Mouse (Mus musculus) ovary, adult 2 months (tissue): ENCODE results near the gene Gm1979. TPM values are rescaled to one million over a fixed set of nuclear protein-coding genes. Genes with fewer than 3 reads are reported as not detected.

Experiments used
- polyA plus RNA-seq: library from polyadenylated mRNA; depleted of rRNA; stranded (reverse); fragments of >200 nt; gene quantifications from 2 replicates; pipeline ENCODE4 v1.2.3, GENCODE M21; 2012; rRNA removed

The Gm1979 gene
- polyA plus RNA-seq = 0.09 and 0.14 TPM in 2 replicates

GRCm38 (mm10) chr5:26004698-26005097 is at the start of gene Gm1979:
Gene Gm1979, minus strand, starts transcription at chr5:26004798.

GRCm38 (mm10) chr5:26039458-26039857 is 34.9 kb upstream of the Gm1979 start, which contains the start of gene Speer4a:
Gene Speer4a, minus strand, starts transcription at chr5:26039558.

DNA sequence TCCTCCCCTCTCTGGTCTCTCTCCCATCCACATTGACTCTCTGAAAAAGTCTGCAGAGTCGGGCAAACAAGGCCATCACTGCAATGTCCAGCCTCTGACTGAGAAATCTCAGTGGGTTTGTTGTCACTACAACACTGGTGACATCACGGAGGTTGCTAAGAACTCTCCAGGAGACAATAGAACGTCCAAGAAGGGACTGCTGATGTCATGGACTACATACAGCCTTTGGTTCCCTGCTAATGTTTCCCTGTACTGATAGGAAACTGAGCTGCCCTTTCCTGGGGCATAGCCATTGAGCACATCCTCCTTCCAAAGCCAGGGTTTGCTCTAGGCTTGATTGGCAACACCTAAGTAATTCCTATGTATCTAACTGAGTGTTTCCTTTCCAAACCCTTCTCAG is 18.2 kb upstream of the Gm1979 start, which contains the start of gene Gm5862:
TSS of gene Gm5862 (minus strand) at position 101 of the 400 bp plus-strand sequence.

DNA sequence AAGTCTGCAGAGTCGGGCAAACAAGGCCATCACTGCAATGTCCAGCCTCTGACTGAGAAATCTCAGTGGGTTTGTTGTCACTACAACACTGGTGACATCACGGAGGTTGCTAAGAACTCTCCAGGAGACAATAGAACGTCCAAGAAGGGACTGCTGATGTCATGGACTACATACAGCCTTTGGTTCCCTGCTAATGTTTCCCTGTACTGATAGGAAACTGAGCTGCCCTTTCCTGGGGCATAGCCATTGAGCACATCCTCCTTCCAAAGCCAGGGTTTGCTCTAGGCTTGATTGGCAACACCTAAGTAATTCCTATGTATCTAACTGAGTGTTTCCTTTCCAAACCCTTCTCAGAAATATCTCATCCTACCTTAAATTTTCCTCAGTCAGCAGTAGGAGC is 16.0 kb downstream of the Gm1979 start, which contains the start of gene Gm21698:
TSS of gene Gm21698 (minus strand) at position 101 of the 400 bp plus-strand sequence.

GRCm38 (mm10) chr5:25972563-25972962 is 32.0 kb downstream of the Gm1979 start, which contains the start of gene Gm21680:
Gene Gm21680, minus strand, starts transcription at chr5:25972663.

GRCm38 (mm10) chr5:25954317-25954716 is 50.3 kb downstream of the Gm1979 start, which contains the start of gene Gm21671:
Gene Gm21671, minus strand, starts transcription at chr5:25954417.

Other genes starting within 250 kb of the Gm1979 start
- 17.0 and 22.3 TPM in 2 replicates for gene Actr3b, start 244.8 kb downstream of the Gm1979 start, polyA plus RNA-seq
- 0.06 TPM in 1 of 2 replicates, not detected in the other for gene Gm21663, start 62.4 kb downstream of the Gm1979 start, polyA plus RNA-seq
- gene Gm21671, start 50.4 kb downstream of the Gm1979 start, polyA plus RNA-seq = 0.15 TPM in 1 of 2 replicates, not detected in the other
- gene Gm21680, start 32.1 kb downstream of the Gm1979 start, polyA plus RNA-seq = not detected in 2 replicates
- 0.06 and 0.15 TPM in 2 replicates for gene Gm21698, start 16.1 kb downstream of the Gm1979 start, polyA plus RNA-seq
- not detected in 2 replicates for gene Gm5862, start 18.1 kb upstream of the Gm1979 start, polyA plus RNA-seq
- gene Speer4a, start 34.8 kb upstream of the Gm1979 start, polyA plus RNA-seq = 0.26 and 0.29 TPM in 2 replicates
- 0.09 TPM in 1 of 2 replicates, not detected in the other for gene Gm7347, start 53.8 kb upstream of the Gm1979 start, polyA plus RNA-seq
- 0.08 TPM in 1 of 2 replicates, not detected in the other for gene Gm10471, start 84.5 kb upstream of the Gm1979 start, polyA plus RNA-seq
- gene 5031410I06Rik, start 100.6 kb upstream of the Gm1979 start, polyA plus RNA-seq = 0.07 TPM in 1 of 2 replicates, not detected in the other
- not detected in 2 replicates for gene Gm10220, start 116.6 kb upstream of the Gm1979 start, polyA plus RNA-seq